Mouse (Mus musculus) megakaryocyte, embryonic 14.5 days (primary cell): ENCODE data around the gene Gna13.

Experiments
- FLI1 ChIP-seq: IDR thresholded peaks from 2 replicates; pipeline ENCODE4 v1.6.1; 2012; ENCODE audit warnings: low read length, inconsistent platforms, mixed read lengths
- GATA1 ChIP-seq: IDR thresholded peaks from 3 replicates; pipeline ENCODE4 v1.6.1; 2012; ENCODE audit warnings: mixed read lengths, low read length, inconsistent platforms, borderline replicate concordance

DNA sequence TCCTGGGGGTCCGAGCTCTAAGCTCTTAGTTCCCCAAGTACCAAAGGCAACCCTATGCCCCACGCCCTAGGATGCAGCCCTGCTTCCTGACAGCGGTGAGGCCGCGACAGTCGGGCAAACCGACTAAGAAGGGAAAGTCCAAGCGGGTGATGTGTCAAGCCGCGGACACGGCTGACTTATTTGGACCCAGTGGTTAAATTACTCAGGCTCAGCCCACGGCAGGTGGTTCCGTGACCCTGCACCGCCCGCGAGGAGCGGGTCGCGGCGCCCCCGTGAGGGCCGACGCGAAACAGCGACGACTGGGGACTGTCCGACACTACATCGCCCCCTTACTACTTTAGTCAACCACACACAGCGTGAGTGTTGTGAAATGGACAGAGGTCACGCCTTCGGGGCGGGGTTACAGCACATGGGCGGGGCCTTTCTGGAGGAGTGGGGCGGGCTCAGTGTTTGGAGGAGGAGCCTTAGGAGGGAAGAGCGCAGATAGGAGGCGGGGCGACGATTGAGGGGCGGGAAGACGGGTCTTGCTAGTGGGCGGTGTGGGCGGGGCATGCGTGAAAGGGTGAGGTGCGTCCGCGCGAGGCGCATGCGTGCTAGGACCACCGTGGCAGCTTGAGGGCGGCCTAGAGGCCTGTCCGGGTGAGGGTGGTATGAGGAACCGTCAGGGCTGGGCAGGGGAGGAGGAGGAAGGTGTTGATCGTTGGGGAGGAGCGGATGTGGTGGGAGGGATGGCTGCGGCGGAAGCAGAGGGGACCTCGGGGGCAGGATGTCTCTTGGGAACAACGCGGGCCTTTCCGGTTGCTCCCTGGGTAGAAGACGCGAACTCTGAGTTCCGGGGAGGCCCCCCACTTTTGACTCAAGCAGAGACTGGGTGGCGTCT lies 63.0 kb downstream of the Gna13 start, which contains the start of gene Amz2:
- no peak for TF ChIP-seq GATA1
- TF ChIP-seq FLI1, result no peak
